Mouse (Mus musculus) megakaryocyte, embryonic 14.5 days (primary cell): ENCODE measurements around the gene Mgat4e.

Source experiments
- FLI1 ChIP-seq: IDR thresholded peaks from 2 replicates; pipeline ENCODE4 v1.6.1; 2012; ENCODE audit warnings: low read length, inconsistent platforms, mixed read lengths
- GATA1 ChIP-seq: IDR thresholded peaks from 3 replicates; pipeline ENCODE4 v1.6.1; 2012; ENCODE audit warnings: mixed read lengths, low read length, inconsistent platforms, borderline replicate concordance

GRCm38 (mm10) chr1:134591773-134592172, 42.3 kb upstream of the Mgat4e start:
- TF ChIP-seq GATA1 = no peak
- TF ChIP-seq FLI1 = no peak
